In genomic region chrX:73867256-73867655, GRCm38 (mm10) we compare ENCODE assay signal across 15 mouse cellular contexts. TPM values are rescaled to one million over a fixed set of nuclear protein-coding genes. Genes with fewer than 3 reads are reported as not detected.
DNase-seq lines count a peak whose midpoint lies in the region; ATAC-seq lines count a peak whose summit lies in the region.
"Had no signal": no experiment of that assay in that cellular context is flagged by ENCODE, and none has a peak within 500 bp of the region (broad histone marks: within the 10 kb centered on the region; RNA-seq: fewer than 3 reads in every experiment).

No protein-coding gene starts in this region.

- H3K4me1 ChIP-seq in forebrain, embryonic 14.5 days (ENCODE audit: control insufficient read depth, insufficient read depth, low read length), result peaks cover 12% of the 10 kb centered on the region
- peaks cover 68% of the 10 kb centered on the region for H3K4me1 ChIP-seq in midbrain, embryonic 13.5 days (replicated peaks)
- H3K4me1 ChIP-seq: heart, embryonic 15.5 days had no signal

- intact Hi-C loops in heart, postnatal 25 days (cut with DNase I), result no loop called here

- no peaks in the 10 kb centered on the region for H3K9me3 ChIP-seq in forebrain, embryonic 14.5 days (replicated peaks; ENCODE audit: control insufficient read depth, low read length)
- no peaks in the 10 kb centered on the region for H3K9me3 ChIP-seq in midbrain, embryonic 13.5 days
- H3K9me3 ChIP-seq: heart, embryonic 15.5 days had no signal

- no peak overlapping the region for H3K4me3 ChIP-seq in forebrain, embryonic 14.5 days (ENCODE audit: low read depth, low read length)
- no peak overlapping the region for H3K4me3 ChIP-seq in midbrain, embryonic 13.5 days (replicated peaks)
- H3K4me3 ChIP-seq: heart, embryonic 15.5 days had no signal

- peak overlapping the region; percentile 24; the same call in 1 of the 2 replicates for H3K4me2 ChIP-seq in forebrain, embryonic 14.5 days (ENCODE audit: low read length)
- H3K4me2 ChIP-seq in midbrain, embryonic 13.5 days (replicated peaks), result peak overlapping the region; percentile 15; the same call in 1 of the 2 replicates
- H3K4me2 ChIP-seq: heart, embryonic 15.5 days had no signal

- 0 out of 2 replicates have a peak overlapping the region, but pooled peaks have one; percentile 32 for H3K9ac ChIP-seq in forebrain, embryonic 14.5 days (ENCODE audit: low read length)
- no peak overlapping the region for H3K9ac ChIP-seq in midbrain, embryonic 13.5 days (replicated peaks)
- H3K9ac ChIP-seq: heart, embryonic 15.5 days had no signal

- WGBS in forebrain, embryonic 14.5 days, result 34% methylated on average over 3 of the region's 3 CpGs
- 31% methylated on average over 3 of the region's 3 CpGs for WGBS in midbrain, embryonic 13.5 days

- peaks cover 19% of the 10 kb centered on the region for H3K36me3 ChIP-seq in forebrain, embryonic 14.5 days (ENCODE audit: control insufficient read depth, insufficient read depth, low read length)
- H3K36me3 ChIP-seq in midbrain, embryonic 13.5 days, result peaks cover 14% of the 10 kb centered on the region
- H3K36me3 ChIP-seq: heart, embryonic 15.5 days had no signal

- peak; percentile 79 for ATAC-seq in forebrain, embryonic 14.5 days
- 0 out of 2 replicates have a peak, but pooled peaks have one; percentile 7 for ATAC-seq in midbrain, embryonic 13.5 days
- ATAC-seq: intestine, embryonic 16.5 days had no signal

- H3K27ac ChIP-seq in forebrain, embryonic 14.5 days (ENCODE audit: low read depth, low read length), result peak overlapping the region; percentile 88
- peak overlapping the region; percentile 79 for H3K27ac ChIP-seq in midbrain, embryonic 13.5 days
- H3K27ac ChIP-seq: heart, embryonic 15.5 days had no signal

- peak; percentile 44 for DNase-seq in heart, adult 11 months
- no peak for DNase-seq in heart, postnatal 25 days (ENCODE audit: low spot score)
- DNase-seq in embryo, embryonic 10.5 days (ENCODE audit: low spot score), result peak; percentile 9
- DNase-seq in forebrain, embryonic 14.5 days (ENCODE audit: low spot score), result peak; percentile 76
- DNase-seq in testis, postnatal 10 days (ENCODE audit: low spot score), result no peak
- no peak for DNase-seq in B cell, adult 2 months
- DNase-seq in urinary bladder, postnatal 4 days (ENCODE audit: low spot score in 2 of 2), result no peak
- DNase-seq: adrenal gland, adult 8-10 months; cerebellum, adult 11 months; gastrocnemius, postnatal 14 days had no signal

- no peaks in the 10 kb centered on the region for H3K27me3 ChIP-seq in forebrain, embryonic 14.5 days (replicated peaks; ENCODE audit: control insufficient read depth, insufficient read depth, low read length)
- H3K27me3 ChIP-seq in midbrain, embryonic 13.5 days, result no peaks in the 10 kb centered on the region
- H3K27me3 ChIP-seq: heart, embryonic 15.5 days had no signal

RNA-seq across cellular contexts. Expression of gene Avpr2, which starts 24.6 kb away (rescaled TPM):
- total RNA-seq in heart, postnatal 25 days (2021), result not detected
- polyA plus RNA-seq in forebrain, embryonic 14.5 days (2014; fragmentation: Nextera tagmentation; extraction: Ambion mirVana), result 0.26 TPM in 1 of 2 replicates, not detected in the other
- polyA plus RNA-seq in midbrain, embryonic 13.5 days (2015; fragmentation: Nextera tagmentation; extraction: Ambion mirVana), result 0.24 and 0.27 TPM in 2 replicates
- total RNA-seq: adrenal gland, adult 8-10 months; gastrocnemius, postnatal 14 days; layer of hippocampus, adult 18-20 months; left cerebral cortex, postnatal 25 days had no signal

RNA-seq across cellular contexts. Expression of gene L1cam, which starts 28.6 kb away (rescaled TPM):
- 1 to 10 TPM; 2.2 to 2.3 TPM for total RNA-seq in heart, postnatal 25 days (2021)
- polyA plus RNA-seq in forebrain, embryonic 14.5 days (2014; fragmentation: Nextera tagmentation; extraction: Ambion mirVana), result 53.6 and 77.2 TPM in 2 replicates
- 73.8 and 80.8 TPM in 2 replicates for polyA plus RNA-seq in midbrain, embryonic 13.5 days (2015; fragmentation: Nextera tagmentation; extraction: Ambion mirVana)

RNA-seq across cellular contexts. Expression of gene Pdzd4, which starts 42.5 kb away (rescaled TPM):
- 1 to 10 TPM; 1.7 to 1.8 TPM for total RNA-seq in heart, postnatal 25 days (2021)
- 5.4 and 8.0 TPM in 2 replicates for polyA plus RNA-seq in forebrain, embryonic 14.5 days (2014; fragmentation: Nextera tagmentation; extraction: Ambion mirVana)
- polyA plus RNA-seq in midbrain, embryonic 13.5 days (2015; fragmentation: Nextera tagmentation; extraction: Ambion mirVana), result 4.3 and 4.7 TPM in 2 replicates

RNA-seq across cellular contexts. Expression of gene Arhgap4, which starts 54.4 kb away (rescaled TPM):
- 1 to 10 TPM; 1.5 to 1.8 TPM for total RNA-seq in heart, postnatal 25 days (2021)
- polyA plus RNA-seq in forebrain, embryonic 14.5 days (2014; fragmentation: Nextera tagmentation; extraction: Ambion mirVana), result 1.3 and 2.0 TPM in 2 replicates
- 2.8 and 2.9 TPM in 2 replicates for polyA plus RNA-seq in midbrain, embryonic 13.5 days (2015; fragmentation: Nextera tagmentation; extraction: Ambion mirVana)

RNA-seq across cellular contexts. Expression of gene Naa10, which starts 54.5 kb away (rescaled TPM):
- total RNA-seq in heart, postnatal 25 days (2021), result 10 to 100 TPM; 61.5 to 69.3 TPM
- polyA plus RNA-seq in forebrain, embryonic 14.5 days (2014; fragmentation: Nextera tagmentation; extraction: Ambion mirVana), result 104 TPM in 2 replicates
- polyA plus RNA-seq in midbrain, embryonic 13.5 days (2015; fragmentation: Nextera tagmentation; extraction: Ambion mirVana), result 107 and 108 TPM in 2 replicates

Comparison
In these comparisons a context has a peak if more than half of its experiments do, and no peak if none do; other contexts are left out.
1. DNase-seq: peak in heart, adult 11 months (single experiment), embryo, embryonic 10.5 days (single experiment) and forebrain, embryonic 14.5 days (single experiment); none in heart, postnatal 25 days (single experiment), testis, postnatal 10 days (single experiment), B cell, adult 2 months (0 of 2) and urinary bladder, postnatal 4 days (0 of 2).